Mouse (Mus musculus): ENCODE measurements at regions not wholly inside any gene's neighbourhood (a gene's known extent, or its start where the extent isn't known, plus 50 kb on each side); places are given as distances from the start of the nearest gene placed in this dataset.

GRCm38 (mm10) chr5:99849001-99849400 lies 57.1 kb upstream of the Vamp9 start:
- Histone ChIP-seq H3K27ac (replicated peaks in 1 of 2; ENCODE audit: control insufficient read depth in 1 of 2, insufficient read depth in 1 of 2, low read depth in 2 of 2, low read length in 2 of 2) (no peak overlapping the region), H3K4me2 (ENCODE audit: low read length) (no peak overlapping the region), H3K27me3 (ENCODE audit: control insufficient read depth, insufficient read depth, low read length) (no peaks in the 10 kb centered on the region), H3K36me3 (ENCODE audit: control insufficient read depth, insufficient read depth, low read length) (no peaks in the 10 kb centered on the region), H3K4me1 (ENCODE audit: control insufficient read depth in 2 of 2, insufficient read depth in 2 of 2, low read length in 2 of 2) (no peaks in the 10 kb centered on the region), H3K9me3 (ENCODE audit: control insufficient read depth, low read length) (no peaks in the 10 kb centered on the region), H3K4me3 (ENCODE audit: control insufficient read depth in 1 of 2, insufficient read depth in 1 of 2, low read depth in 1 of 2, low read length in 2 of 2) (no peak overlapping the region), H3K9ac (ENCODE audit: low read length) (no peak overlapping the region)
- ATAC-seq (ENCODE audit: insufficient number of reproducible peaks, insufficient read depth, low FRiP score, low read depth) = no peak
- 79% methylated on average over 9 of the region's 9 CpGs for WGBS

GRCm38 (mm10) chr5:99852316-99852715 lies 53.7 kb upstream of the Vamp9 start:
- Histone ChIP-seq H3K27me3 (ENCODE audit: control insufficient read depth, insufficient read depth, low read length) (no peaks in the 10 kb centered on the region), H3K4me1 (ENCODE audit: control insufficient read depth in 2 of 2, insufficient read depth in 2 of 2, low read length in 2 of 2) (peaks cover 4 to 7% of the 10 kb centered on the region in 2 experiments; a peak in 3 of 4 replicates), H3K36me3 (ENCODE audit: control insufficient read depth, insufficient read depth, low read length) (no peaks in the 10 kb centered on the region), H3K9ac (ENCODE audit: low read length) (no peak overlapping the region), H3K9me3 (ENCODE audit: control insufficient read depth, low read length) (no peaks in the 10 kb centered on the region), H3K27ac (replicated peaks in 1 of 2; ENCODE audit: control insufficient read depth in 1 of 2, insufficient read depth in 1 of 2, low read depth in 2 of 2, low read length in 2 of 2) (no peak overlapping the region), H3K4me2 (ENCODE audit: low read length) (no peak overlapping the region), H3K4me3 (ENCODE audit: control insufficient read depth in 1 of 2, insufficient read depth in 1 of 2, low read depth in 1 of 2, low read length in 2 of 2) (no peak overlapping the region)
- 86% methylated on average over 4 of the region's 4 CpGs for WGBS
- no peak for ATAC-seq (ENCODE audit: insufficient number of reproducible peaks, insufficient read depth, low FRiP score, low read depth)

Measured in heart, embryonic 14.5 days (tissue).